Mouse (Mus musculus): ENCODE results near the gene H2afj.

DNA sequence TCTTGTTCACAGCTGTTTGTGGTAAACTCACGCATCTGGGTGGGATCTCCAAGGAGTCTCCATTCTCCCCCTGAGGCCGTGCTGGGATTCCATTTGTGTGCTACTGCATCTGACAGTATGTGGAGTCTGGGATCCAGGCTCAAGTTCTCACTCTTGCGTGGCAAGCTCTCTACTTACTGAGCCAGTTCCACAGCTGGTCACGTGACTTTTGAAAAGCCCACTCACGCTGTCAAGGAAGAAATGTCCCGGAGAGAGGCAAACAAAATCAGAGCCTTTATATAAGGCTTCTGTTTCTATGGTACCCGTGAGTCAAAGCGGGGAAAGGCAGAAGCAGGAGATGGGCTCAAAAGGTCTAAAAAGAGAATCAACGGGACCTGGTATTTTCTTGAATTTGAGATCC is 25.3 kb upstream of the H2afj start:
- TF ChIP-seq CTCF (IDR thresholded peaks at IDR 0.05; ENCODE audit: low read depth) (no peak), EP300 (optimal IDR thresholded peaks at IDR 0.05) (no peak)
